Mouse (Mus musculus) gastrocnemius, postnatal 25 days (tissue): ENCODE measurements around the gene Ube2g1. TPM values are rescaled to one million over a fixed set of nuclear protein-coding genes. Genes with fewer than 3 reads are reported as not detected.

ENCODE experiments used
- DNase-seq: peaks from one replicate; pipeline ENCODE4 v3.0.0; 2022
- long read RNA-seq, 2 experiments: library from polyadenylated mRNA; stranded (forward); transcript quantifications; one replicate each; pipeline ENCODE4 v2.0.0; 2021
- total RNA-seq, 2 experiments: library from RNA; stranded (reverse); gene quantifications; 1 replicate in 1 of 2; 2 replicates in 1 of 2; pipeline ENCODE4 v1.2.3; 2021

The Ube2g1 gene
- total RNA-seq, result 10 to 100 TPM; 74.3 to 77.4 TPM
- long read RNA-seq, experiment 1, transcript Ube2g1-201 (6 exons, 3,815 nt), result major isoform, 75 of 129 reads
- long read RNA-seq, experiment 1, partial matches to known transcripts, result 3 of 129 reads
- long read RNA-seq, experiment 1, other reads (novel, unspliced or antisense), result 47 of 129 reads
- long read RNA-seq, experiment 2, transcript Ube2g1-203 (7 exons, 3,931 nt), result minor isoform, 12 of 176 reads
- long read RNA-seq, experiment 2, transcript Ube2g1-201 (6 exons, 3,815 nt), result major isoform, 113 of 176 reads
- long read RNA-seq, experiment 2, partial matches to known transcripts, result 6 of 176 reads
- long read RNA-seq, experiment 2, other reads (novel, unspliced or antisense), result 44 of 176 reads

DNA sequence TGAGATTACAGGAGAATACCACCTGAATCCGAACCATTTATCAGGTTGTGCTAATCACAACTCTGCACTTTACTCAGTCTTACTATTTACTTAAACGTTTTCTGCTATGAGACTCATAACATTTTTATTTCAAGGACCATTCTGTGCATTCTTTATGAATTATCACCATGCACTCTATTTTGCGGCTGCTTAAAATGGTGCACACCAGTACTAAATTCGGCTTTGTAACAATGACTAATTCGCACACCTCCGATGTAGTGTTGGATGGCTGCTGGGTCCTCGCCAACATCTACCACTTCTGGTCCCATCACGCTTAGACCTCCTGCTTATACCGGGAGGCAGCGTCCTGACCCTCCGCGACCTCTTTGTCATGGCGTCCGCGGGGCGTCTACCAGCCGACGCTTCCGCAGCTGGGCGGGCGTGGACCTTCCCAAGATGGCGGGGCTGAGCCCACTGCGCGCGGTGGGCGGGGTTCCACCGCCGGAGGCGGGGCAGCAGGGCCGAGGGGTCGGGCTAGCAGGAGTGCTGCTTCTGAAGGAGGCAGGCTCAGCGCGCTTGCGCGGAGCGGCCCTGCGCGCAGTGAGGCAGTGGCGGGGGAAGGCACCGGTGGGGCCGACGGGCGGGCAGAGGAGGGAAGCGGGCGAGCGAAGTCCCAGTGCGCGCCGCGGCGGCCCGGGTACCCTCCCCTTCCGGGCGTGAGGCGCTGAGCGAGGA is at the start of gene Ube2g1:
Gene Ube2g1, plus strand, starts transcription at position 590 of the 714 bp plus-strand sequence.
- DNase-seq, result peak; percentile 100

GRCm38 (mm10) chr11:72558155-72558554 is 48.9 kb upstream of the Ube2g1 start:
- no peak for DNase-seq

DNA sequence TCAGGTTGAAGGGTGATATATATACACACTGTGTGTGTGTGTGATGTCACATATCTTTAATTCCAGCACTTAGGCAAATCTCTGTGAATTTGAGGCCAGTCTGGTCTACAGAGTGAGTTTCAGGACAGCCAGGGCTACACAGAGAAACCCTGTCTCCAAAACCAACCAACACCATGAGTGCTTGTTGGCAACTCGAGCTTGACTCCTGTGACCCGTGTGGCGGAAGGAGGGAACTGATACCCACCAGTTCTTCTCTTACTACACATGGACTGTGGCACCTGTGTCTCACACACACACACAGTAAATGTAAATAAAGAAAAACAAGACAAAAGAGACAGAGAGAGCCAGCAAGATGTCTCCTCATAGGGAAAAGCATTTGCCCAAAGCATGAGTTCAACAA is 46.4 kb upstream of the Ube2g1 start:
- no peak for DNase-seq

- DNase-seq, result no peak
Observed at GRCm38 (mm10) chr11:72564232-72564807, 42.8 kb upstream of the Ube2g1 start.

- DNase-seq, result no peak
Observed at GRCm38 (mm10) chr11:72566304-72566703, 40.8 kb upstream of the Ube2g1 start.

- DNase-seq, result no peak
Observed at GRCm38 (mm10) chr11:72566816-72567338, 40.2 kb upstream of the Ube2g1 start.

GRCm38 (mm10) chr11:72569051-72569450 is 38.0 kb upstream of the Ube2g1 start:
- no peak for DNase-seq

GRCm38 (mm10) chr11:72569671-72570318 is 37.3 kb upstream of the Ube2g1 start:
- DNase-seq, result no peak

DNA sequence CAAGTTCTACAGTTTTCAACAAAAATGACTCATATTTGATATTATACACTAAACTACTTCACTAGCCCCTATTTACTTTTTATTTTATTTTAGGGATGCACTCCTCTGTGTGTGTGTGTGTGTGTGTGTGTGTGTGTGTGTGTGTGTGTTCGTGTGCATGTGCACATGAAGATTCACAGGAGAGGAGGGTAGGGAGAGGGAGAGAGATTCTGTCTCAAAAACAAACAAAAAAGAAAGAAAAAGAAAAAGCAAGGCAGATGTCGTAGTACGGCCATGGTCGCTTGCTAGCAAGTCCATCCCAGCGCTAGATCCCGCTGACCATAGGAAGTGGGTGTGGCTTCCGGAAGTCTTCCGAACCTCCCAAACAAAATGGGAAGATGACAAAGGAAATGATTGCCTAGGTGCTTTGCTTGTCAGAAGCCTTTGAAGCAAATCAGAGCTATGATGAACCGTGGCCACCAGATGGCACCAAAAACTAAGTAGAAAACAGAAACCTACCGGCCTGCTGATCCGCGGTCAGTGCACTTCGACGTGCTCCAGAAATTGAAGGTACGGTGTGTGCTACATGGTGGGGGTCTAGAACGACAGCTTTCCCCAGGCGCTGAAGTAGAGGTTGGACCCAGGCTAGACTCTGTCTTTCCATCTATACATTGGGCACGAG is 36.6 kb upstream of the Ube2g1 start:
- DNase-seq, result peak; percentile 55

DNA sequence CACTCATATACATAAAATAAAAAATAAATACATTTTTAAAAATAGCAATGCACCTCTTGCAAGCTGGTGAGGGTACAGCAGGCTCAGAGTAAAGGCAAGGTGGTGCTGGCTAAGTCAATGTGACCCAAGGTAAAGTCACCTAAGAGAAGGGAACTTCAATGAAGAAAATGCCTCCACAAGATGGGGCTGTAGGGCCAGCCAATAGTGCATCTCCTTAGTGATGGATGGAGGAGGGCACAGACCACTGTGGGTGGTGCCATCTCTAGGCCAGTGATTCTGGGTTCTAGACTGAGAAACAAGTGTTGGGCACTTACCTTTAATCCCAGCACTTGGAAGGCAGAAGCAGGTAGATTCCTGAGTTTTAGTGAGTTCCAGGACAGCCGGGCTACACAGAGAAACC is 33.3 kb upstream of the Ube2g1 start:
- no peak for DNase-seq

GRCm38 (mm10) chr11:72576111-72576465 is 31.0 kb upstream of the Ube2g1 start:
- DNase-seq, result no peak

DNA sequence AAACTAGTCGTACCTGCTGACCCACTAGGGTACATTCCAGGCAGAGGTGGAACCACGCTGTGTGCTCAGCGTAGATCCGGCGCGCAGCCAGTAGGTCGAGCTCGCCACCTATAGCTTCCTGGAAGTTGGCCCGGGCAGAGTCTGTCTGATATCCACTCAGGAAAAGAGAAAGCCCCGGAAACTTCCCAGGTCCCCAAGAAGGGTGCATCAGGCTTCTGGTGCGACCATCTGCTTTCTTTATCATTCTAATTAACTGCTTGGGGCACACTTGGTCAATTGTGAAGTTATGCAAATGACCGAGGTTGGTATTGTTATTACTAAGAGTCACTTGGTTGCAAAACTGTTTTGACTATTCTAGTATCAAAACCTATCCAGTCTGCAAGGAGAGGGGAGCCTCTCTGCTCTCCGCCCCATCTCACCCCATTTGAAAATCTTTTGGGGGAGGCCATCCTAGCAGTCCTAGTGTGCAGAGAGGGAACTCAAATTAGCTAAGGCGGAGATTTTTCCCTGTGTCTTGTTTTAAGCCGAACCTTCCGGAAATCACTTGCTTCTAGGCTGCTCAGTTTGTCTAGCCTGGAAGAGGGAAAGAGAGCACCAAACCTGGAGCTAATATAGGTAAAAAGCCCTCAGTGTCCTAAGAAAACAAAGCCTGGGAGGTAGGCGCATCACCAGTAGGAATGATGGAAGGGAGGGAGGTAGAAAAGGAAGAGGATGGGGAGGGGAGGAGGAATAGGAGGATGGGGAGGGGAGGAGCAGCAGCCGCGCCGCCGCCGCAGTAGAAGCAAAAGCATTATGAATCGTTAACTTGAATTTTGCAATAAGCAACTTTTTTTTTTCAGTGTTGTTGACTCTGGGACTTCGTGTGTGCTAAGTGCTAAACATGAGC is 30.4 kb upstream of the Ube2g1 start:
- DNase-seq, result no peak

- DNase-seq, result no peak
Observed at GRCm38 (mm10) chr11:72578471-72578870, 28.6 kb upstream of the Ube2g1 start.

GRCm38 (mm10) chr11:72581609-72582447 is 25.3 kb upstream of the Ube2g1 start:
- peak; percentile 74 for DNase-seq

GRCm38 (mm10) chr11:72582448-72582705 is 24.7 kb upstream of the Ube2g1 start:
- DNase-seq, result no peak

GRCm38 (mm10) chr11:72583092-72583491 is 24.0 kb upstream of the Ube2g1 start:
- DNase-seq, result peak; percentile 38

DNA sequence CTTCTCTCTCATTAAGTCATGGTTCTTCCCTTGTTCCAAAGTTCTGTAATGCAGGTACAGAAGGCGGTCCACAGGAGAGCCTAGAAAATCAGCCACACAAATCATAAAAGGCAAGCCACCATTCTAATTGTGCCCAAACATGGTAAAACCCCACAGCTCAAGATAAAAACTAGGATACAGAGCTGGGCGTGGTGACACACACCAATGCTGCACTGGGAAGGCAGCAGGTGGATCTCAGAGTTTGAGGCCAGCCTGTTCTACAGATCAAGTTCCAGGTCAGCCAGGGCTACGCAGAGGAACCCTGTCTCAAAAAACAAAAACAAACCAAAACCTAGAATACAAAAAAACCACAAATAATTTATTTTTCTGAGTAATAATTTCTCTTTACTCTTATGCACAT is 20.5 kb upstream of the Ube2g1 start:
- no peak for DNase-seq

- no peak for DNase-seq
Observed at GRCm38 (mm10) chr11:72587537-72588233, 19.4 kb upstream of the Ube2g1 start.

GRCm38 (mm10) chr11:72595010-72595737 is 11.9 kb upstream of the Ube2g1 start:
- DNase-seq, result no peak
